Mouse (Mus musculus): ENCODE results near the gene Pnpla2.

- TF ChIP-seq CTCF (IDR thresholded peaks at IDR 0.05; ENCODE audit: low read depth), result no peak
- TF ChIP-seq EP300 (optimal IDR thresholded peaks at IDR 0.05), result no peak
Observed at GRCm38 (mm10) chr7:141458661-141459060, 3.7 kb downstream of the Pnpla2 start.
